Mouse (Mus musculus) heart, adult 8-10 months (tissue): ENCODE measurements at regions not wholly inside any gene's neighbourhood (a gene's known extent, or its start where the extent isn't known, plus 50 kb on each side); places are given as distances from the start of the nearest gene placed in this dataset.
"Not testable (repeated sequence)": the region's sequence is repeated elsewhere in the genome, so short reads cannot be mapped to it uniquely, and the experiment has no call there.

Experiments used
- DNase-seq: peaks from one replicate; pipeline ENCODE4 v3.0.0; 2022; ENCODE audit warnings: low spot score

DNA sequence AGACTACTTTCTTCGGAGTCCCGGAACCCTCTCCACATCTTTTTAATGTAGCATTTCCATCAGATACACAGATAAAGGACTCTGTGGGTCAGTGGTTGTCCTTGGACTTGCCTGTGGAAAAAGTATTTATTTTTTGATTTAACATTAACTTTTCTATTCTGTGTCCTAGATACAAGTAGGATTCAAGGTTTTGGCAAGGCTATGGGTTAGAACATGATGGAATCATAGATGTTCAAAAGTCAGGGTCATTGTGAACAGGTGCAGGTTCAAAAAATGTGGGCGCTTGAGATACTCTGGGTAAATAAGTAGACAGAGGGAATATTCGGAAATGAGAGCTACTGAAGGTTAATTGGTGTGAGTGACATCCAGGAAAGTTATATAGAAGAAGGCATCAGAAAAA, 347.7 kb downstream of the Cypt12 start:
- no peak for DNase-seq

GRCm38 (mm10) chr3:18298699-18299098, 350.5 kb downstream of the Cypt12 start:
- DNase-seq, result no peak

- peak; percentile 69 for DNase-seq
These were observed 351.3 kb downstream of the Cypt12 start for GRCm38 (mm10) chr3:18299502-18299901.

DNA sequence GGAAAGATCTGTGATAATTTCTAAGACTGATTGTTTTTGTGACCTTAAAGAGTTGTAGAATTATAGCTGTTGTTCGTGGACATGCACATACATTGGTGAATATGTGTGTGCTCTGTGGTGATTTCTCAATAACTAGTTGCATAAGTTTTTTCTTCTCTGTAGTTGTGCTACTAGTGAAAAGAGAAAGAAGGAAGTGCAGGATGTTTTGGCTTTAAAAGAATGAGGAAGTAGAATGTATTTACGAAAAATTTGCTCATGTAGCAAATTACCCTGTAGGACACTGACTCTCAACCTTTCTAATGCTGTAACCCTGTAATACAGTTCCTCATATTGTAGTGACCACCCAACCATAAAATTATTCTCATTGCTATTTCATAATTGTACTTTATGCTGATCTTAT, 371.2 kb downstream of the Cypt12 start:
- DNase-seq, result no peak

- DNase-seq, result no peak
These were observed 385.0 kb downstream of the Cypt12 start for GRCm38 (mm10) chr3:18333182-18333581.

DNA sequence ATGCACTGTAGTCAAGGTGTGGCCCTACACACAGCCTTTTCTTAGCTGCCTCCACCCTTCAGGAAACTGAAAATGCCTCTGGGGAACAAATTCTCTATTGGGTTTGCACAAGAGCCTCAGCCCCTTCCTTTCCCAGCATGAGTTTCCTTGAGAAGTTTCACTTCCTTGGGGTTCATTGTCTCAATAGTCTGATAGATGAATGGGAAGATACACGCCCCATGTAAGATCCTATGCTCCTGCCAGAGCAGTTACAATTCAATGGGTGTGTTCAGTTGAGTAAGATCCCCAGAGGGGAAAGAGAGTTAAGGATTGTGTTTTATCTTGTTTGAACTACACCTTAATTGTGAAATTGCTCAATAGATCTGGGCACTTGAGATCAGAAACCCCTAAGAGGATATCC, 391.0 kb downstream of the Cypt12 start:
- peak; percentile 53 for DNase-seq

GRCm38 (mm10) chr3:18341757-18342156, 393.5 kb downstream of the Cypt12 start:
- no peak for DNase-seq

DNA sequence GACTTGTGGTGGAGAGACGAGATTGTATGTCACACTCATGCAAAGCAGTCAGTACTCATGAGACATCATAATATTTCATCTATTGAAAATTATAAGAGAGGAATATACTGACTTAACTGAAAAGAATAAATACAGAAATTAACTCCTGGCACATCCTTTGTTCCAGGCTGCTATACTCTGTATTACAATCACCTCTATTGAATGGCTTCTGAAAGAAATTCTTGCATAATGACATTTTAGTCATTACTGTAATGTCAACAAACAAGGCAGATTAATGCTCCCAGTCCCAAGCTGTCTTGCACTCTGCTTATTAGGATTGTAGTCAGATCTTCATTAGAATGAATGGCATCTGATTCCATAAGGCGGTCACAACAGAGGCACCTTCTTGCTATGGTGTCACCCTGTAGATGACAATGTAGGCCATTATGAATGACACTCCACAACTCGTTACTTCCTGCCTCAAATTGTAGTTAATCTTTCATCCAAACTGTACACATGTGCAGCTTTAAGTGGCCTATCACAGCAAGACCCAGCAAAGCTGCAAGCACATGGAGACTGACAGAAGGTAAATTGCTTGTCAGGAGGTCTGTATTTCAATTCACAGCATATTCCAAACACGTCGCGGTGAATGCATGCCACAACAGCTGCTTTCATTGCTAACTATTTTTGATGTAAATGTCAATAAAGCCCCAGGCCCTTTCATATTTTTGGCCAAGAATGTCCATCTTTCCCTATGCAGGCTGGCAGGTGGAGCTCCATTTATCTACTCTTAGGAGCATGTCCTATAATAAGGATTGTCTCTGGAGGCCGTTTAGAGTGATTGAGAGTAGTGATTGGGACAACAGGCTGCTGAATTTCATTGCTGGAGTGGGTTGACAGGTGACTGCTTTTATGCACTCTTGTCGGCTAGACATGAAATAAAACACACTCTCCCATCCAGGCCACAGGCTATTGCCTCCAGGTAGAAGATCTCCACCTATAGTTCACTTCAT, 430.1 kb downstream of the Cypt12 start:
- DNase-seq, result no peak

DNA sequence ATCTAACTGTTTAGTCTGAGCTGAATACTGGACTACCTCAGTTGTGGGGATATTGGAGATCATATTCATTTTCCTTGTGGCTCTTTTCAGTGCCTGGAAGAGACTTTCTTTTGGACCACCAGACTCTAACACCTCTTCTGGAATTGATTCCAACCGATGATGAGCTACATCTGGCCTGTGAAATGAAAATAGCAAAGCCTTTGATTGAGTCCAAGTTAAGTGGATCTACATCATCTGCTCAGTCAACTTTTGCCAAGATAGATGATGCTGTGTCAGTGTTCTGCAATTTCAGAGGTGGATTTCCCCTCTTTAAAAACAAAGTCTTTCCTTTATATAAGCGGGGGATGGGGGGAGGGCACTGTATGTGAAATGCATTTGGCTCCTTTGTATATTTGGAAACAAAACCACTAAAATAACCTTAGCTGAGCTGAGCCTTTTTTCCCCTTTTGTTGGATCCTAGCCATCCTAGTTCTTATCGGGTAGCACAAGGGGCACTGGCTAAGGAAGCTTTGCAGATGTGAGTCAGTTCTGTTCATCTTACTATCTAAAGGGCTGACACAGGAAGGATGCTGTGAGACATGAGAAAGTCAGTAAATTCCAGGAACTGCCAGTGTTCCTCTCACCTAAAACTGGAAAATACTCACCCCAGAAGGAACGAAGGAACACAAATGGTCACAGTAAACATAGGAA, 473.8 kb downstream of the Cypt12 start:
- DNase-seq, result peak; percentile 21

DNA sequence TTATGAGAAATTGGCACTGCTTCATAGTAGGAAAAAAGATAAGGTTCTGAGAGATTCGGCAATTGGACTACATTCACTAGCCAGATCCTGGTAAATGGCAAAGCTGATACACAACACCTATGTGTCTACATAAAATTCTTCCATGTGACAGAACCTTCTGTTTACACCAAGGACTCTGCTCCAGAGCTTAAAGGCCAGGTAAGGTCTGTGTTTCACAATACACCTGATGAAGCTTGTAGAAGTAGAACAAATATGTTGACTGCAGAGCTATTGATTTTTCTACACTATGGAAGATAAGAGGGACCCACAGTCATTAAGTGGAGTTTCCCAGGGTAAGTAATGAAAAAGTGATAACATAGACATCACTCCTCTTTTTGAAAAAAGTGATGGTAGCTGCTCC, 480.7 kb downstream of the Cypt12 start:
- no peak for DNase-seq

DNA sequence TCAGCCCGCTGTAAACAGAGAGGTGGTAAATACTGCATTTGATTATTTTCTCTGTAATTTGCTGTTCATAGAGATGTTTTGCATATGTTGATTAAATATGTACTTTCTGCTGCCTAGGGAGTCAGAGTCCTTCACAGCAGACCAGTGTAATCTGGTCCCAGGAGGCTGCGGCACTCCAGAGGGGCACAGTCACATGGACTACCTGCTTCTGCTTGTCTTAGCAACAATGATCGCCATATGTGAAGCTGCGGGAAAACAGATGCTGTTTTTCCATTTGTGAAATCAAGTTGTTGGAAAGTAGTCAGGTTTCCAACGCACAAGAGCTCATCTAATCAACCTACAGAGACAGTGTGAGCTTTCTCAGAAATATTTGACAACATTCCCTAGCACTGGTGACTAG, 490.6 kb downstream of the Cypt12 start:
- DNase-seq, result no peak

GRCm38 (mm10) chr3:18452197-18452933, 504.2 kb downstream of the Cypt12 start:
- DNase-seq, result peak; percentile 24

DNA sequence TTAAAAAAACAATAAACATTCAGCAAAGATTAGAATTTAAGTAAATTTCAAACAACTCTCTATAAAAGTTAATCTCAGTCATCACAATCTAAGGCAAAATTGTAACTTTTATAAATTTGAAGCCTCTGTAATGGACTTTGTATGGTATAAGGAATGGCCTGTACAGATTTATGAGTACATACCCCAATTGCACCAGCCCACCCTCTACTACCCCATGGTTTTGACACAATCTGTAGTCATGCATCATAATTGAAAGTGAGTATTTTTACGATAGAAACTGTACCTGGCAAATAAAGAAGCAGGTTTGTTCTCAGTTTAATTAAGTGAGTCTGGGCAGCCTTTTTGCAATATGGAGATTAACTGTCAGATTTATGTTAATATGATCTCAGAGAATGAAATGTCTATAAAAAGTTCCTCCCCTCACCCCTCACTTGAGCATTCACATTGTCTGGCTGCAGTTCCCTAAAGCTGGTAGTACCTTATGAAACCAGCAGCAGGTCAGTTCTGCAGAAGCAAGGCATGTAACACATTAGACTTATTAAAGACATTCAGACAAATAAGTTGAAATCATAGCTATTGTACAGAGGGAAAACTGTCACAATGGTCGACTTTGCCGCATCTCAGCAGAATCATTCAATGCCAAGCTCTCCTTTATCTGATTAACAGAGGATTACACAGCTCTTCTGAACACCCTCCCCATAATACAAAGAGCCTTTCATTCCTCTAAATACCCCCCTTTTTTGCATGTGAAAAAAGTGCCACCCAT, 505.2 kb downstream of the Cypt12 start:
- no peak for DNase-seq

GRCm38 (mm10) chr3:18453986-18454291, 505.7 kb downstream of the Cypt12 start:
- DNase-seq, result no peak

- not testable (repeated sequence) for DNase-seq
These were observed 506.5 kb downstream of the Cypt12 start for GRCm38 (mm10) chr3:18454558-18455191.

- DNase-seq, result no peak
These were observed 508.0 kb downstream of the Cypt12 start for GRCm38 (mm10) chr3:18456033-18456690.

DNA sequence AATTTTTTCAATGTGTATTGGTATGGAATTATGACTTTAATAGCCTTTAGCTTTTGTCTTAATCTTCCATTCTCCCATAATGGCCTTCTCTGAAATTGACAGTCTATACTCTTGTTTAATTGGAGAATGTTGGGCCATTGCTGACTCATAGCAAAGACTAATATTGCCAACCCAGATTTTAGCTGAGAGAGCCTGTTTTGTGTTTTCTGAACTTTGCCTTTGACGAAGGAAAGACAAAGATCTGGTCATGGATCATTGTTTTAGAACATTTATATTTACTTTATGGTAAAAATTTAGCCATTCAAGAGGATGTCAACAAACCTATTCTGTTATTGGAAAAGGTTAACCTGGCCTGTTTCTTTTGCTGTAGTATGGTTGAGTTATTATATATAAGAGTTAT, 512.1 kb downstream of the Cypt12 start:
- no peak for DNase-seq

DNA sequence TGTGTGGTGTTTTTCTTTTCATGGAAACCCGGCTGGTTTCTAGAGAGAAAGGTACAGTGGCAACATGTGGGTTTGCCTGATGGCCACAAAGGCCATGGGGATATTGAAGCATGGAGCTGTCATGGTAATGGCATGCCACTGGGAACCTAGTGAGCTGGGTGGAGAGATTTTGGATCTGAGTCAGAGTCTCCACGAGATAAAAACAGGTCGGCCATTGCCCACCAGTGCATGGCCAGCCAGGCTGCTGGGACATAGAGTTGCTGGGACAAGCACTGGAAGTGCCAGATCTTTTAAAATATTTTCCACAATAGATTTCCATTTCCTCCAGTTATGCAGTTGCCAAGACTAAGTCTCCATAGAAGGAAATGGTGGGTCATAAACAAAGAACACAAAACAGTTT, 523.6 kb downstream of the Cypt12 start:
- DNase-seq, result no peak

- peak; percentile 28 for DNase-seq
These were observed 531.3 kb downstream of the Cypt12 start for GRCm38 (mm10) chr3:18479557-18479956.

GRCm38 (mm10) chr3:18482006-18482405, 533.8 kb downstream of the Cypt12 start:
- DNase-seq, result peak; percentile 24

GRCm38 (mm10) chr3:18488886-18489285, 540.7 kb downstream of the Cypt12 start:
- DNase-seq, result no peak
